Mouse (Mus musculus) cortical plate, adult 2 months (tissue): Measurements from ENCODE around the gene Sec63. TPM values are rescaled to one million over a fixed set of nuclear protein-coding genes. Genes with fewer than 3 reads are reported as not detected.
A peak's percentile ranks its signal among the peaks of the same experiment; 100 is the strongest.

ENCODE experiments used
- H3K27ac ChIP-seq: fragments of 200-500 bp; 2 replicates; pipeline ENCODE4 v1.5.1; 2012; ENCODE audit warnings: low read length, control low read depth, inconsistent platforms; ENCODE audit not compliant: insufficient read depth
- H3K4me1 ChIP-seq: fragments of 200-500 bp; 2 replicates; pipeline ENCODE4 v1.6.1; 2011; ENCODE audit warnings: low read length; ENCODE audit not compliant: control insufficient read depth, insufficient read depth
- H3K4me3 ChIP-seq: fragments of 200-500 bp; 2 replicates; pipeline ENCODE4 v1.5.1; 2011; ENCODE audit warnings: mild to moderate bottlenecking, low read length, control low read depth; ENCODE audit not compliant: insufficient read depth
- CTCF ChIP-seq: fragments of 200-500 bp; IDR thresholded peaks from 2 replicates; pipeline ENCODE4 v1.5.1; 2011; ENCODE audit warnings: mild to moderate bottlenecking, control low read depth, low read length; ENCODE audit not compliant: insufficient read depth; ENCODE audit errors: extremely low read depth
- POLR2A ChIP-seq: fragments of 200-500 bp; IDR thresholded peaks from 2 replicates; pipeline ENCODE4 v1.6.1; 2011; ENCODE audit warnings: mild to moderate bottlenecking, low read length, control low read depth; ENCODE audit not compliant: insufficient read depth; ENCODE audit errors: extremely low read depth
- polyA plus RNA-seq: library from polyadenylated mRNA; depleted of rRNA; stranded (reverse); fragments of >200 nt; gene quantifications from 2 replicates; pipeline ENCODE4 v1.2.3, GENCODE M21; 2012

The Sec63 gene
- polyA plus RNA-seq, 1 experiment = 41.8 TPM

DNA sequence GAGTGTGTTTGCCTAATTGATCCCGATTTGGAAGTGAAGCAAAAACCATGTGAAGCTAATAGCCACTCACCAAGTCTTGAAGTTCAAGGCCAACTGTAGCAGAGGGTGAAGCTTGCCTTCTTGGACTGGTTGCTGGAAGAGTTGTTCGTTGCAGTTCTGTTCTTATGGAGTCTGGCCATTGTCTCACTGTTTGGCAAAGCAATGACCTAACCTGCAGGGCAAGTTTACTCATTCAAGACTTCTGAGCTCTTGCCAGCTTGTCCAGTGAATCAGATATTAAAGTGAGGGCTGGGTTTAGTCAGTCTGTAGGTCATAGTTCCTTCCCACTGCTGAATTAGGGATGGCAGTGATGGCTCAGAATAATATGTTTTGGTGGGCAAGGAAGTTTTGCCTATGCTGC is 7.0 kb upstream of the Sec63 start:
- no peaks in the 10 kb centered on the region for H3K4me1 ChIP-seq
- no peak for TF ChIP-seq POLR2A
- no peak for TF ChIP-seq CTCF
- no peak overlapping the region for H3K27ac ChIP-seq
- no peak overlapping the region for H3K4me3 ChIP-seq

DNA sequence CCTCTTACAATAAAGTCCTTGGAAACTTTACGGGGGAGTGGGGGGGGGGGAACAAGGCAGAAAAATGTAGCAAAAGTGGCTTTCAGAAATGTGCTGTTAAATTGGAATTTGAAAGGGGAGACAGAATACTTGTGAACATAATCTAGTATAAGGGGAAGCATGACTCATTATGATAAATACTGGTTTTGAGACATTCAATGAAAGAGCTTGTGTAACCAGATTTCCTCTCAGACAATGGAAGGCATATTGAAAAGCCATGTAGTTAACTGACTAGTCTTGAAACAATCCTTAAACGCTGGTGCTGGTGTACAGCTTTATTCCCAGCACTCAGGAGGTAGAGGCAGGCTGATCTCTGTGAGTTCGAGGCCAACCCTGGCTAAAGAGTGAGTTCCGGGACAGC is 1.6 kb upstream of the Sec63 start:
- TF ChIP-seq POLR2A (no peak), CTCF (no peak)
- Histone ChIP-seq H3K4me1 (no peaks in the 10 kb centered on the region; the same call in 1 of the 2 replicates), H3K4me3 (no peak overlapping the region), H3K27ac (no peak overlapping the region)

DNA sequence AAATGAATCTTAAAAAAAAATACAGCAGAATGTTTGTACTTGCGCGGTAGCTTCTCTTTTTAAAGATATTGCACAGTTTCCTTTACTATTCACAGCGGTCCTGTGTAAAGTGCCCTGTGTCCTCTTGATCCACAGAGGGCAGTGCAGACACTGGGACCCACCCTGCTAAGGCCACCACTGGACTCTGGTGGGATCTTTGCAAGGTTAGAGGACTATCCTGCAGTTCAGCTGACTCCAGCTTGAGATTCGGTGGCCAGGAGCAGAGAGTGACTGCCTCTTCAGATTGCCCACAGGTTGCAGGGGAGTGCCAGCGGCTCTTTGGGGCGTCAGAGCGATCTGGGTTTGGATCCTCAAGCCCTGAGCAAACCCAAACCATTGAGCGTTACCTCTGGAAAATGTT is 967 bp upstream of the Sec63 start:
- H3K4me1 ChIP-seq = no peaks in the 10 kb centered on the region; the same call in 1 of the 2 replicates
- TF ChIP-seq CTCF = no peak
- TF ChIP-seq POLR2A = no peak
- H3K27ac ChIP-seq = no peak overlapping the region
- no peak overlapping the region for H3K4me3 ChIP-seq

DNA sequence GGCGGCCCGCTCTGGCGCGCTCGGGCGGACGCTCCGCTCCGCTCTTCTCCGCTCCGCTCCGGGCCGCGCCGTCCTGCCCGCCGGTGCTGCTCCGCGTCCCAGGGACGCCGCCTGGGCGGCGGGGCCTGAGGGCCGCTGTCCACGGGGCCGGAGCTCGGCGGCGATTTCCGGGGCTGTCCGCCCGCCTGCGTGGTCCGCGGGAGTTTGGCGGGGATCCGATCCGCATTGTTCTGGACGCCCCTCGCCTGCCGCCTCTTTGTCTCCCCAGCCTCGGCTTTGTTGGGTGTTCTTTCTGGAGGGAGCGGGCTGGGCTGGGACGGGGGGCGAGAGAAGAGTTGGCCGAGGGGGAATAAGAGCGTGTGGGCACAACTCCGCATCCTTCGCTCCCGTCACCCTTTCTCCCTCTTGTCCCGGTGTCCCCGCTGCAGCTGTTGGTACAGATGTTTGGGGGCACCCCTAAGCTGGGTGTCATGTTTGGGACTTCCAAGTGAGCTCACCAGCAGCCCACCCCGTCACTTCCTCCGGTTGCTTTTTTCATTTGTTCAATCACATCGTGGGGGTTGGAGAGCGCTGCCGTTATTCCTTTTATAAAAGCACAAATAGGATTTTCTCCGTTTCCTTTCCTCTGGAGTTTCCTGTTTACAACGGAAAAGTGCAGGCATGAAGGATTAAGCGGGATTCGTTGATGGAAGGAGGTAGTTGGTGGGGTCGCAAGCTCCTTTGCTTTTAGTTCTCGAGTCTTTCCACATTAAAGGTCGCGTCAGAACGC is 789 bp downstream of the Sec63 start:
- Histone ChIP-seq H3K4me1 (no peaks in the 10 kb centered on the region; the same call in 1 of the 2 replicates), H3K4me3 (peak overlapping the region; percentile 95), H3K27ac (peak overlapping the region; percentile 82)
- no peak for TF ChIP-seq CTCF
- no peak for TF ChIP-seq POLR2A

DNA sequence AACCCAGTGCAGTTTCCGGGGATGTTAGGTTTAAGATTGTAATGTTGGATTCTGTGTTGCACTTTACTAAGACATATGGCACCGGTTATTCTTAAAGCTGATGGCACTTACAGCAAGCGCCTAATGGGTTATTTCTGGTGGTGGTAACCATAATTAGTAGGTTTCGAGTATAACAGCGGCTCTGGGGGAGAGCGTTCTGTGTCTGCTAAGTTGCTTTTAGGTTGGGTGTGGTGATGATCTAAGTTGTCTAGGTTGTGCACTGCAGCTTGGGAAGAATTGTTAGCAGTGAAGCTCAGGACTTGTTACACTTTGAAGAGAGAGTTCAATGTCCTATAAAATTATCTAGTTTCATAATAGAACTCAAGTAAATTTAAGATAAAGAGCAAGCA is 1.4 kb downstream of the Sec63 start:
- no peak overlapping the region for H3K27ac ChIP-seq
- H3K4me1 ChIP-seq = no peaks in the 10 kb centered on the region; the same call in 1 of the 2 replicates
- H3K4me3 ChIP-seq = peak overlapping the region; percentile 95
- TF ChIP-seq POLR2A (no peak), CTCF (no peak)

DNA sequence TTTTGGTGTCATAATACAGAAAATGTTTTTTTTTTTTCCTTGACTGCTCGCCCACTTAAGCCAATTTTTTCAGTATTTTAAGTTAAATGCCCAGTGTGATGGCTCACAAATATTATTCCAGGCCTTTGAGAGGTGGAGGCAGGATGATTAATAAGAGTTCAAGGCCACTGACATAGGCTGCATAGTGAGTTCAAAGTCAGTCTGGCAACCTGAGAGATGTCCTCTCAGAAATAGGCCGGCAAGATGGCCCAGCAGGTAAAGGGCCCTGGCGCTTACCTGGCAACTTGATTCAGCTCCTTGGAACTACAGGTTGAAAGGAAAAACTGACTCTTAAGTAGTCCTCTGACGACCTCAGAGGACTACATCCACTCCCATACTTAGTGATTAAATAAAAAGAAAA is 1.9 kb downstream of the Sec63 start:
- Histone ChIP-seq H3K27ac (no peak overlapping the region), H3K4me3 (peak overlapping the region; percentile 4; the same call in 1 of the 2 replicates), H3K4me1 (no peaks in the 10 kb centered on the region; the same call in 1 of the 2 replicates)
- TF ChIP-seq CTCF = no peak
- no peak for TF ChIP-seq POLR2A

DNA sequence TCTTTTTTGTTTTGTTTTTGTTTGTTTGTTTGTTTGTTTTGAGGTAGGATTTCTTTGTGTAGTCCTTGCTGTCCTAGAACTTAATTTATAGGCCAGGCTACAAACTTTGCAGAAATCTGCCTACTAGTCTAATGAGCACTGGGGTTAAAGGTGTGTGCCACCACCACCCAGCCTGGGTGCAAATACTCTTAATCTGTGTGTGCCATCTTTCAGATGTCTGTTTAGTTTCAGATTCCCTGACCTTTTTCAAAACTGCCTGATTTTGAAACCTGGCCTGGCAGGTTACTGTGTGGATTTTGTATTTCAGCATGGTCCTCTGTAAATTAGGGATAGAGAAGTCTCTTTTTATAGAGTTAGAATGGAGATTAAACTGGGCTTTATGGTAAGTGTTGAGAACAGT is 4.0 kb downstream of the Sec63 start:
- Histone ChIP-seq H3K27ac (no peak overlapping the region), H3K4me1 (no peaks in the 10 kb centered on the region; the same call in 1 of the 2 replicates), H3K4me3 (no peak overlapping the region)
- TF ChIP-seq CTCF (no peak), POLR2A (no peak)

DNA sequence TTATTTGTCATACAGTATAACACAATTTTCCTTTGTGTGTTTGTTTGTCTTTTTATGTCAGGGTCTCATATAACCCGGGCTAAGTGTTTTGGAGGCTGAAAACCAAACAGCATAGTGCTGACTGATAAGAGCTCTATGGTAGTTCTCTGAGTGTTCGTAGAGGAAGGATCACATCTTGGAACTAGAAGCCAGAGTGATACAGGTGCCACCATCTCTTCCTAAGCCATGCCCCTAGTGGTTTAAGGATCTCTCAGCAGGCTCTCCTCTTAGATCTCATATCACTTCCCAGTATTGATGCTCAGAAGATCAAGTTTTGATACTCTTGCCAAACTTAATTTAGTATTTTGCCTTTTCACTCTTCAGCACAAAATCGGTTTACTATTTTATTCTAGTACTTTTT is 14.2 kb downstream of the Sec63 start:
- Histone ChIP-seq H3K4me3 (no peak overlapping the region), H3K27ac (no peak overlapping the region), H3K4me1 (peaks cover 1% of the 10 kb centered on the region; the same call in 1 of the 2 replicates)
- TF ChIP-seq CTCF (no peak), POLR2A (no peak)

DNA sequence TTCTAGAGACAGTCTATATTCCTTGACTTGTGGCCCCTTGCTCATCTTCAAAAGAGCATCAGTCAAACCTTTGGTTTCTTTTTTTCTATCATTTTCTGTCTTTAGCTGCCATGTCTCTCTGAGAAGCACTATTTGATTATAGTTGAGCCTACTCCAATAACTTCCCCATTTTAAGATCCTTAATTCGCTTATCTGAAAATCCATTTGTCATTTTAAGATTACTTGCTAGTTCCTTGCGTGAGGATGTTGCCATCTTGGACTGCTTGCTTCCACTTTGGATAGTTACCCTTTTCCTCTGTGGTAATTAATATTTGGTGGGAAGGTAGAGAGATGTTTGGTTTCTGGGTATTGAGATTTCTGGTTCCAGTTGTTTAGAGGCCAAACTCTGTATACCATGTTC is 19.5 kb downstream of the Sec63 start:
- no peak overlapping the region for H3K27ac ChIP-seq
- TF ChIP-seq POLR2A (no peak), CTCF (no peak)
- H3K4me3 ChIP-seq = no peak overlapping the region
- H3K4me1 ChIP-seq = peaks cover 5% of the 10 kb centered on the region

DNA sequence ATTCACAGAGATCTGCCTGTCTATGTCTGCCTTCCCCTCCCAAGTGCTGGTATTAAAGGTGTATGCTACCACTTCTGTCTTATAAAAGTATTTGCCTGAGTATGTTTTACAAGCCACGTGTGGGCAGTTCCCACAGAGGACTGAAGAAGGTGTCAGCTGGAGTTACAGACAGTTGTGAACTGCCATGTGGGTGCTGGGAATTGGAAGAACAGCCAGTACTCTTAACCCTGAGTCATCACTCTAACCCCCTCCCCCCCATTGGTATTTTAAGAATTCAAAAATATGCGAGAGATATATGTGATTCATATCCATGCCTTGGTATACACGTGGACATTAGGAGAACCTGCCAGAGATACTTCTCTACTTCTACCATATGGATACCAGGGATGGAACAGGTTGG is 20.4 kb downstream of the Sec63 start:
- Histone ChIP-seq H3K4me3 (no peak overlapping the region), H3K27ac (no peak overlapping the region), H3K4me1 (peaks cover 5% of the 10 kb centered on the region)
- TF ChIP-seq CTCF = no peak
- TF ChIP-seq POLR2A = no peak
